Mouse (Mus musculus): Measurements from ENCODE around the gene Il21r. TPM values are rescaled to one million over a fixed set of nuclear protein-coding genes. Genes with fewer than 3 reads are reported as not detected.

The Il21r gene
- polyA plus RNA-seq (2012; fragmentation: generic; extraction: Trizol) = 0.59 TPM

GRCm38 (mm10) chr7:125603185-125603631 lies at the start of gene Il21r:
TSS of gene Il21r (plus strand) at chr7:125603429.
- H3K27me3 ChIP-seq (ENCODE audit: control insufficient read depth, insufficient read depth, insufficient read length) = peaks cover 5% of the 10 kb centered on the region
- no peak within 1 kb of the TSS for H3K4me3 ChIP-seq
- H3K36me3 ChIP-seq (ENCODE audit: control insufficient read depth, insufficient read depth) = no peaks in the 10 kb centered on the region
- H3ac ChIP-seq (ENCODE audit: control insufficient read depth, insufficient read length) = no peak within 1 kb of the TSS
- H3K79me2 ChIP-seq (ENCODE audit: control insufficient read depth, insufficient read depth) = no peaks in the 10 kb centered on the region
- TF ChIP-seq E2F4 (IDR thresholded peaks at IDR 0.05; ENCODE audit: insufficient read depth) = no peak
- peak; percentile 25; the same call in 1 of the 2 replicates for TF ChIP-seq CEBPB (IDR thresholded peaks at IDR 0.05; ENCODE audit: insufficient read depth, poor library complexity, severe bottlenecking)
- TF ChIP-seq REST (IDR thresholded peaks at IDR 0.05; ENCODE audit: insufficient read depth, insufficient read length) = no peak
- no peak for TF ChIP-seq SRF (IDR thresholded peaks at IDR 0.05; ENCODE audit: control insufficient read depth, insufficient read length, low read depth)
- peak; percentile 70 for TF ChIP-seq TCF12 (IDR thresholded peaks at IDR 0.05; ENCODE audit: insufficient read depth, poor library complexity, severe bottlenecking)
- peak in 2 of 3 experiments; percentile 89 to 97 for TF ChIP-seq MYOD1 (IDR thresholded peaks at IDR 0.05; ENCODE audit: control insufficient read depth in 1 of 3, insufficient read length in 2 of 3, low read depth in 2 of 3)
- TF ChIP-seq MYOG (IDR thresholded peaks at IDR 0.05; ENCODE audit: control insufficient read depth in 1 of 3, insufficient read depth in 1 of 3, insufficient read length in 2 of 3, low read depth in 2 of 3) = peak; percentile 73 to 99 (median 98)
- TF ChIP-seq TCF3 (IDR thresholded peaks at IDR 0.05; ENCODE audit: insufficient read length, low read depth) = peak; percentile 83
- peak within 1 kb of the TSS; percentile 53 for H3K4me2 ChIP-seq (ENCODE audit: low read depth)

DNA sequence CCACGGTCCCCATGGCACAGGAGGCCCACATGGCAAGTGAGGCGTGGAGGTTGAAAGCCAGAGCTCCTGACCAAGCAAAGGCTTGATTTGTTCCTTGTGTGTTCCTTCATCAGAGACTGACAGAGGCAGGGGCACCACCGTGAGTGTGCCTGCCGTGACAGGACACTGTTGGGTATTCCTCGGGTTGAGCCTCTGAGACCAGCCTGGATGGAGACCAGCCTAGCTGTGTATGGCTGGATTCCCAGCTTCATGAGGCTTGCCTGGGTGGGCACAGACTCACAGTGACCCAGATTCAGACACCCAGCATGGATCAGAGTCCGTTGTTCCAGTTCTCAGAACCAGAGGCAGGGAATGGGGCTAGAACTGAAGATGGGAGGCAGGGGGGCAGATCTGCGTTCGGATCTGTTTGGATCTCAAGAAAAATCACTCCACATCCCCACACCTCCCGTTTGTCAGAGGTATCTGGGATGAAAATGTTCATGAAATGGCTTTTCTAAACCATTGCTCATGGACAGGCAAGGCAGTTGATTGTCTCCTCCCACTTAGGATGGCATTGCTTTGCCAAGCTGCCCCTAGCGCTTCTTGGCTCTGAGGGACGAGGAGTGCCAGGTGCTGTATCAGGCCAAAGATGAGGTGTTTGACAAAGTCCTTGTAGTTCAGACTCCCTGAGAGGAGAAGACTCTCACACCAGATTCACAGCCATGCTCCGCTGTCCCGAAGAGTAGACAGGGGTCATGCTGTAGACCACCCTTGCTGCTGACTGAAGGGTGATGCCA lies 49.4 kb upstream of the Il21r start:
- Histone ChIP-seq H3K4me3 (peak overlapping the region; percentile 41), H3ac (ENCODE audit: control insufficient read depth, insufficient read length) (no peak overlapping the region), H3K79me2 (ENCODE audit: control insufficient read depth, insufficient read depth) (peaks cover 19% of the 10 kb centered on the region), H3K4me2 (ENCODE audit: low read depth) (peak overlapping the region; percentile 79), H3K36me3 (ENCODE audit: control insufficient read depth, insufficient read depth) (no peaks in the 10 kb centered on the region), H3K27me3 (ENCODE audit: control insufficient read depth, insufficient read depth, insufficient read length) (no peaks in the 10 kb centered on the region)
- TF ChIP-seq POLR2A (IDR thresholded peaks at IDR 0.05; ENCODE audit: insufficient read length, low read depth) = no peak
- no peak for TF ChIP-seq POLR2AphosphoS2 (IDR thresholded peaks at IDR 0.05; ENCODE audit: insufficient read length, low read depth)
- no peak for TF ChIP-seq USF1 (IDR thresholded peaks at IDR 0.05; ENCODE audit: low read depth)

- H3ac ChIP-seq (ENCODE audit: control insufficient read depth, insufficient read length) = no peak overlapping the region
- no peak overlapping the region for H3K4me3 ChIP-seq
- H3K4me2 ChIP-seq (ENCODE audit: low read depth) = no peak overlapping the region
- H3K27me3 ChIP-seq (ENCODE audit: control insufficient read depth, insufficient read depth, insufficient read length) = no peaks in the 10 kb centered on the region
- TF ChIP-seq REST (IDR thresholded peaks at IDR 0.05; ENCODE audit: insufficient read depth, insufficient read length) (no peak), TCF12 (IDR thresholded peaks at IDR 0.05; ENCODE audit: insufficient read depth, poor library complexity, severe bottlenecking) (no peak), E2F4 (IDR thresholded peaks at IDR 0.05; ENCODE audit: insufficient read depth) (no peak), USF1 (IDR thresholded peaks at IDR 0.05; ENCODE audit: low read depth) (no peak), POLR2AphosphoS2 (IDR thresholded peaks at IDR 0.05; ENCODE audit: insufficient read length, low read depth) (no peak), POLR2A (IDR thresholded peaks at IDR 0.05; ENCODE audit: insufficient read length, low read depth) (no peak), MYOD1 (IDR thresholded peaks at IDR 0.05; ENCODE audit: control insufficient read depth in 1 of 3, insufficient read length in 2 of 3, low read depth in 2 of 3) (no peak), CEBPB (IDR thresholded peaks at IDR 0.05; ENCODE audit: insufficient read depth, poor library complexity, severe bottlenecking) (no peak), MAX (IDR thresholded peaks at IDR 0.05; ENCODE audit: low read depth) (no peak), TCF3 (IDR thresholded peaks at IDR 0.05; ENCODE audit: insufficient read length, low read depth) (no peak), MYOG (IDR thresholded peaks at IDR 0.05; ENCODE audit: control insufficient read depth in 1 of 3, insufficient read depth in 1 of 3, insufficient read length in 2 of 3, low read depth in 2 of 3) (no peak), SRF (IDR thresholded peaks at IDR 0.05; ENCODE audit: control insufficient read depth, insufficient read length, low read depth) (no peak)
- H3K79me2 ChIP-seq (ENCODE audit: control insufficient read depth, insufficient read depth) = peaks cover 19% of the 10 kb centered on the region
- H3K36me3 ChIP-seq (ENCODE audit: control insufficient read depth, insufficient read depth) = no peaks in the 10 kb centered on the region
Measured at GRCm38 (mm10) chr7:125554456-125555114, 48.6 kb upstream of the Il21r start.

DNA sequence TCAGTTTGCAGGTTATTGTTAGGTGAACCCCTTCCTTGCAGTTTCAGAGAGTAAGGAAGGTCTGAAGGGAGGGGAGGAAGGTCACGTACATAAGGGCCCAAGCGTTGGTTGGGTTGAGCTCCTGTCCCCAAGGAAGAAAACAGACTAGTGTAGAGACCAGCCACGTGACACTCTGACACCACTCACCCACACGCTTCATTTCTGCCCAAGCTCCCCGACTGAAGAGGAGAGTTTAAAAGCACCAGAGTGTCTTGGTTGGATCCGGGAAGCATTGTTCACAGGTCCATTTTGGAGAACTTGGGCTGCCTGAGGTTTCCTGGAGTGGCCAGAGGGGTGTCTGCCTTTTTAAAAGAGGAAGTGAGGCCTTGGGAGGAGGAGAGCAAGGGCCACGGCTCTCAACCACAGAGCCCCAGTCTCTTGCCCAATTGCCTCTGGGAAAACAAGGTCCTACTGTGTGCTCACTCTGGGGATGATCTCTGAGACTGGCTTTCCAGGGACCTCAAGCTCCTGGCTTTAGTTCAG lies 47.8 kb upstream of the Il21r start:
- no peak overlapping the region for H3K4me3 ChIP-seq
- peaks cover 19% of the 10 kb centered on the region for H3K79me2 ChIP-seq (ENCODE audit: control insufficient read depth, insufficient read depth)
- H3K36me3 ChIP-seq (ENCODE audit: control insufficient read depth, insufficient read depth) = no peaks in the 10 kb centered on the region
- TF ChIP-seq POLR2A (IDR thresholded peaks at IDR 0.05; ENCODE audit: insufficient read length, low read depth) (no peak), MYOG (IDR thresholded peaks at IDR 0.05; ENCODE audit: control insufficient read depth in 1 of 3, insufficient read depth in 1 of 3, insufficient read length in 2 of 3, low read depth in 2 of 3) (no peak), TCF3 (IDR thresholded peaks at IDR 0.05; ENCODE audit: insufficient read length, low read depth) (no peak), E2F4 (IDR thresholded peaks at IDR 0.05; ENCODE audit: insufficient read depth) (no peak), REST (IDR thresholded peaks at IDR 0.05; ENCODE audit: insufficient read depth, insufficient read length) (no peak), SRF (IDR thresholded peaks at IDR 0.05; ENCODE audit: control insufficient read depth, insufficient read length, low read depth) (no peak), USF1 (IDR thresholded peaks at IDR 0.05; ENCODE audit: low read depth) (no peak), POLR2AphosphoS2 (IDR thresholded peaks at IDR 0.05; ENCODE audit: insufficient read length, low read depth) (no peak), MAX (IDR thresholded peaks at IDR 0.05; ENCODE audit: low read depth) (no peak), MYOD1 (IDR thresholded peaks at IDR 0.05; ENCODE audit: control insufficient read depth in 1 of 3, insufficient read length in 2 of 3, low read depth in 2 of 3) (no peak), CEBPB (IDR thresholded peaks at IDR 0.05; ENCODE audit: insufficient read depth, poor library complexity, severe bottlenecking) (no peak)
- H3K4me2 ChIP-seq (ENCODE audit: low read depth) = no peak overlapping the region
- no peaks in the 10 kb centered on the region for H3K27me3 ChIP-seq (ENCODE audit: control insufficient read depth, insufficient read depth, insufficient read length)
- H3ac ChIP-seq (ENCODE audit: control insufficient read depth, insufficient read length) = no peak overlapping the region
